Mouse (Mus musculus) small intestine, adult 2 months (tissue): ENCODE data around the gene Gsk3b.

Source experiments
- CTCF ChIP-seq: fragments of 200-500 bp; IDR thresholded peaks from 2 replicates; pipeline ENCODE4 v1.5.1; 2012; ENCODE audit warnings: low read depth, mild to moderate bottlenecking, control low read depth, inconsistent platforms, low read length, moderate library complexity, mixed read lengths; ENCODE audit not compliant: insufficient replicate concordance, insufficient read length; ENCODE audit errors: extremely low read depth
- POLR2A ChIP-seq: fragments of 200-500 bp; IDR thresholded peaks from 2 replicates; pipeline ENCODE4 v1.6.1; 2012; ENCODE audit warnings: low read depth, mild to moderate bottlenecking, control low read depth, inconsistent platforms, low read length, moderate library complexity

GRCm38 (mm10) chr16:38197299-38197698 lies 108.5 kb downstream of the Gsk3b start:
- TF ChIP-seq POLR2A = no peak
- TF ChIP-seq CTCF = no peak
